Mouse (Mus musculus) stomach, postnatal 0 days (tissue): ENCODE measurements around the gene Cryz. TPM values are rescaled to one million over a fixed set of nuclear protein-coding genes. Genes with fewer than 3 reads are reported as not detected.

ENCODE experiments used
- ATAC-seq: fragments of 200-750 bp; cut with Nextera tagmentation; 2 replicates; pipeline ENCODE4 v1.8.0; 2017; ENCODE audit not compliant: low FRiP score, low TSS enrichment
- DNase-seq: peaks from one replicate; pipeline ENCODE4 v3.0.0-alpha.2; 2016; ENCODE audit warnings: low spot score
- H3K27ac ChIP-seq: fragments of 300-500 bp; sonication (generic); replicated peaks from 2 replicates; pipeline ENCODE4 v1.5.1; 2014; ENCODE audit warnings: mild to moderate bottlenecking, control low read depth
- H3K27me3 ChIP-seq: fragments of 300-500 bp; sonication (generic); 2 replicates; pipeline ENCODE4 v1.6.1; 2014; ENCODE audit warnings: low read length; ENCODE audit not compliant: control insufficient read depth, insufficient read depth
- H3K36me3 ChIP-seq: fragments of 300-500 bp; sonication (generic); 2 replicates; pipeline ENCODE4 v1.6.1; 2014; ENCODE audit warnings: low read length, mixed read lengths; ENCODE audit not compliant: control insufficient read depth, insufficient read depth
- H3K4me1 ChIP-seq: fragments of 300-500 bp; sonication (generic); replicated peaks from 2 replicates; pipeline ENCODE4 v1.6.1; 2014; ENCODE audit warnings: antibody characterized with exemption; ENCODE audit not compliant: control insufficient read depth, insufficient read depth
- H3K4me2 ChIP-seq: fragments of 300-500 bp; sonication (generic); replicated peaks from 2 replicates; pipeline ENCODE4 v1.6.1; 2014; ENCODE audit warnings: low read depth, mild to moderate bottlenecking, control low read depth, moderate library complexity
- H3K4me3 ChIP-seq: fragments of 300-500 bp; sonication (generic); 2 replicates; pipeline ENCODE4 v1.5.1; 2014; ENCODE audit warnings: low read depth, low read length, control low read depth
- H3K9ac ChIP-seq: fragments of 300-500 bp; sonication (generic); 2 replicates; pipeline ENCODE4 v1.6.1; 2014; ENCODE audit warnings: mild to moderate bottlenecking, low read length, control low read depth, mixed read lengths
- H3K9me3 ChIP-seq: fragments of 300-500 bp; sonication (generic); 2 replicates; pipeline ENCODE4 v1.6.1; 2016; ENCODE audit warnings: low read length; ENCODE audit not compliant: control insufficient read depth
- CTCF ChIP-seq: IDR thresholded peaks from 2 replicates; pipeline ENCODE4 v1.5.1; 2016; ENCODE audit warnings: antibody characterized with exemption, low read depth, mild to moderate bottlenecking, moderate library complexity
- EP300 ChIP-seq: optimal IDR thresholded peaks from 2 replicates; pipeline ENCODE3; 2016; ENCODE audit warnings: antibody characterized with exemption
- WGBS: fragments of 180-500 bp; shearing (Covaris S2); extraction: QIAGEN DNeasy Blood & Tissue Kit; methylation state at CpG from one replicate; pipeline ENCODE4 v1.1.7; 2014; 5-methylcytosine and 5-hydroxymethylcytosine counted together
- polyA plus RNA-seq: library from polyadenylated mRNA; unstranded; fragments of >200 nt; fragmentation: Nextera tagmentation; extraction: Ambion mirVana; gene quantifications from 2 replicates; pipeline ENCODE4 v1.2.1, GENCODE M21; 2015

Cryz gene
- polyA plus RNA-seq, 1 experiment from 2014 or later: 7.9 TPM

DNA sequence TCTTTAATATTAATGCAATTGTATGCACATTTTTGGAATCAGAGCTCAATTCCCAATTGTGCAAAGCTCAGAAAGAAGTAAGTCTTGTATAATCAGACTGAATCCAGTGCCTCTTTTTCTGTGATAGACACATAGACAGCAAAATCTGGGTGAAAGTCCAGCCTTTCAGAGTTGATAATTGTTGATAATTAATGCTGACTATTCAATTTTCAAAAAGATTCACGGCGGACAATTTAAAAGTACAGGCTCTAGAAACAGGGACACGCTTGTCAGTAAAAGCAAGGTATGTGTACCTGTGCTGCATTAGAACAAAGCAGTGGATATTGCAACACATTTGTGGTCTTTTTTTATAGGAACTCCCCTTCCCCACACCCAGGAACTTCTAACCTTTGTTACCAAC lies 34.3 kb upstream of the Cryz start:
- no peaks in the 10 kb centered on the region for H3K27me3 ChIP-seq
- TF ChIP-seq CTCF: no peak
- no peak for TF ChIP-seq EP300
- no peaks in the 10 kb centered on the region for H3K9me3 ChIP-seq
- H3K36me3 ChIP-seq: no peaks in the 10 kb centered on the region
- DNase-seq (no peak), ATAC-seq (no peak)
- H3K4me3 ChIP-seq: no peak overlapping the region
- H3K9ac ChIP-seq: no peak overlapping the region
- no peak overlapping the region for H3K27ac ChIP-seq
- H3K4me1 ChIP-seq: no peaks in the 10 kb centered on the region
- H3K4me2 ChIP-seq: no peak overlapping the region
- WGBS: 93% methylated on average over 3 of the region's 3 CpGs

DNA sequence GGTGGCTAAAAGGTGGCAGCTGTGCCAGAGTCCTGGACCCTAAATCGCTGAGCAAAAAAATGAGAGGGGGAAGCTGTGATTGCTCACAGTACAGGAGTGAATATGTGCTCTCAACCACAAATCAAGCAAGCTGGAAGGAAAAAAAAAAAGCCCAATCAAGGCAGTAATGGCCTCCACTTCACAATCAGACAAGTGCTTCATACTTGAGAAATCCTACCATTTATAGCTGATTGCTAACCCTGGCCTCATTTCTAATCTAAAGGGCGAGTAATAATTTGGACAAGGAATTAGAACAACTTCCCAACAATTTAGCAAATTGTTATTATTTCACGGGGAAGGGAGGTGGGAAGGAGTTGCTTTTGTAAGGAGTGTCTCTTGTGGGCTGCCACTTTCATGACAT lies 31.1 kb upstream of the Cryz start:
- no peaks in the 10 kb centered on the region for H3K27me3 ChIP-seq
- H3K9me3 ChIP-seq: no peaks in the 10 kb centered on the region
- 61% methylated on average over 3 of the region's 3 CpGs for WGBS
- no peaks in the 10 kb centered on the region for H3K4me1 ChIP-seq
- no peak overlapping the region for H3K4me2 ChIP-seq
- H3K9ac ChIP-seq: no peak overlapping the region
- ATAC-seq: no peak
- no peak overlapping the region for H3K4me3 ChIP-seq
- no peaks in the 10 kb centered on the region for H3K36me3 ChIP-seq
- no peak overlapping the region for H3K27ac ChIP-seq
- DNase-seq: no peak
- TF ChIP-seq CTCF (no peak), EP300 (no peak)

GRCm38 (mm10) chr3:154570029-154570575 lies 26.4 kb upstream of the Cryz start:
- Histone ChIP-seq H3K27ac (no peak overlapping the region), H3K27me3 (no peaks in the 10 kb centered on the region), H3K4me1 (no peaks in the 10 kb centered on the region), H3K36me3 (no peaks in the 10 kb centered on the region), H3K9ac (no peak overlapping the region), H3K4me3 (no peak overlapping the region), H3K9me3 (no peaks in the 10 kb centered on the region), H3K4me2 (no peak overlapping the region)
- no peak for TF ChIP-seq EP300
- ATAC-seq (no peak), DNase-seq (no peak)
- WGBS: 32% methylated on average over 14 of the region's 14 CpGs

DNA sequence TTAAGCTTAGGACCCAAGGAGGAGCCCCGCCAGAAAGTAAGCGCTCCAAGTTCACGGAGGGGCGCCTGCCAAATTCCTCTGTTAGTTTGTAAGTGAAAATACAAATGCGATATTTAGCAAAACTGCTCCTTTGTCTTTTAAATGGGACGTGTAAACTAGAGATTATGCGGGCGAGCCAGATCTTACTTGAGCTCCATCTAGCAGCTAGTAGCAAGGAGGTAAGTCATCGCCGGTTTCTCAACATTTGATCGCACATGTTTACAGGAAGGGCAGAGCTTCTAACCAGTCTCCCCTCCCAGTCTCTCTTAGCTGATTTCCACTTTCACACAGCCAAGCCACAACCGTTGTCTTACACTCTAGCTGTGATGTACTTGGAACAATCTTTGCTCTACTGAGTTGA lies 25.7 kb upstream of the Cryz start:
- no peak for ATAC-seq
- 5% methylated on average over 12 of the region's 12 CpGs for WGBS
- Histone ChIP-seq H3K9me3 (no peaks in the 10 kb centered on the region), H3K4me3 (0 out of 2 replicates have a peak overlapping the region, but pooled peaks have one; percentile 8), H3K36me3 (no peaks in the 10 kb centered on the region), H3K4me1 (no peaks in the 10 kb centered on the region), H3K4me2 (0 out of 2 replicates have a peak overlapping the region, but pooled peaks have one; percentile 5), H3K27me3 (no peaks in the 10 kb centered on the region), H3K27ac (no peak overlapping the region), H3K9ac (no peak overlapping the region)
- DNase-seq: peak; percentile 13
- TF ChIP-seq CTCF: no peak
- TF ChIP-seq EP300: no peak

- TF ChIP-seq CTCF: peak; percentile 94
- no peak for TF ChIP-seq EP300
- Histone ChIP-seq H3K4me2 (no peak overlapping the region), H3K27ac (no peak overlapping the region), H3K9me3 (no peaks in the 10 kb centered on the region), H3K9ac (no peak overlapping the region), H3K4me1 (no peaks in the 10 kb centered on the region), H3K4me3 (no peak overlapping the region), H3K36me3 (no peaks in the 10 kb centered on the region), H3K27me3 (no peaks in the 10 kb centered on the region)
- DNase-seq: peak; percentile 78
- peak; percentile 77 for ATAC-seq
- WGBS: 13% methylated on average over 12 of the region's 12 CpGs
Measured at GRCm38 (mm10) chr3:154572341-154572972, 24.1 kb upstream of the Cryz start.

DNA sequence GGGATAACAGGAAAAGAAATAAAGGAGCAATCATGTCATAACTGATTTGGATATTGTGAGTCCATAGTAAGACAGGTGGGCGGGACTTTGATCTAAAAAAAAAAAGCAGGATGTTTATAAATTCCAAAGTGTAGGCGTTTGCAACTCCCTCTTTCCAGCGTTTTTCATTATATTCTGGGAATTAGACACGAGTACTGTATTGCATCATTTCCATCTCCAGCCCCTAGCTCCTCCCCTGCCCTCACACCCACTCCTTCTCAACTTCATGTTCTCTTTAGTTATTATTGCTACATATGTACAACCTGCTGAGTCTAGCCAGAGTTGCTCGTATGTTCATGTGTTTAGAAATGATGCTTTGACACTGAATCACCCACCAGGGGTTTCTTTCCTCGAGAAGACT lies 22.8 kb upstream of the Cryz start:
- Histone ChIP-seq H3K36me3 (no peaks in the 10 kb centered on the region), H3K9me3 (no peaks in the 10 kb centered on the region), H3K4me1 (no peaks in the 10 kb centered on the region), H3K9ac (no peak overlapping the region), H3K27ac (no peak overlapping the region), H3K4me2 (no peak overlapping the region), H3K4me3 (no peak overlapping the region), H3K27me3 (no peaks in the 10 kb centered on the region)
- 40% methylated on average over 6 of the region's 6 CpGs for WGBS
- DNase-seq: peak; percentile 10
- ATAC-seq: no peak
- no peak for TF ChIP-seq EP300
- no peak for TF ChIP-seq CTCF
